Mouse (Mus musculus): ENCODE measurements around the gene Cdk17. TPM values are rescaled to one million over a fixed set of nuclear protein-coding genes. Genes with fewer than 3 reads are reported as not detected.

The Cdk17 gene
- polyA plus RNA-seq, 3 experiments from 2014 or later = 40.0 to 51.5 (median 43.0) TPM

DNA sequence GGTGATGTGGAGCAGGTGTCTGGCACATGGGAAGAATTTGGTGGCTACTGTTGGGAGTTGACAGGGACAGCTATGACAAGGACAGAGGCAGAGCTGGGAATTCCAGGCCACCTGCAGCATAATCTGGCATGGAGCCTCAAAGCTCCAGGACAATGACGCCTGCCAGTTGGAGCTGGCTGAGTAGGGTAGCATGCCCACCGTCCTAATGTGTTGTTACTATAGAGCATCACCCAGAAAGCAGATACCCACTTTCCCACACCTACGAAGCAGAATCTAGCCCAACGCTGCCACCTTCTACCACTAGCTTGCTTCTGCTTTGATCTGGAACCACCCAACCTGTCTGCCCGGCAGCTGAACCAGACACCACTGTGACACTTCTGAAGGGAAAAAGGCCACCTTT lies 103.3 kb downstream of the Cdk17 start:
- ATAC-seq = no peak

GRCm38 (mm10) chr10:93265833-93266232 lies 105.2 kb downstream of the Cdk17 start:
- no peak for ATAC-seq

DNA sequence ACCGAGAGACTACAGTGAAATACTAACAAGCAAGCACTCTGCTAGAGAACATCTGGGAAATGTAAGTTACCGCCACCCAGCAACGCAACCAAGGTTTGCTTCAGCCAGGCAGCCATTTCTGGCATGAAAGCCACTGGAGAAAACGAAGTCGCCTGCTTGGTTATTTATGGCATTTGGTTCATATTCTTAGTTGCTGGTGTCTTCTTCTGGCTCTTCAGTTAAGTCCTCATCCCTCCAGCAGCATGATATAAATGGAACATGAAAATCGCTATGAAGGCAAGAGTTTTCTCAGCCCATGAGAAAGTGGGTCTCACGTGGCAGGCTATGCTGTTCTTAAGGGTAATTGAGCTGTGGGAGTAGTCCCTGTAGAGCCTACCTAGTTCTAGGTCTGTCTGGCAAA lies 105.8 kb downstream of the Cdk17 start:
- no peak for ATAC-seq

DNA sequence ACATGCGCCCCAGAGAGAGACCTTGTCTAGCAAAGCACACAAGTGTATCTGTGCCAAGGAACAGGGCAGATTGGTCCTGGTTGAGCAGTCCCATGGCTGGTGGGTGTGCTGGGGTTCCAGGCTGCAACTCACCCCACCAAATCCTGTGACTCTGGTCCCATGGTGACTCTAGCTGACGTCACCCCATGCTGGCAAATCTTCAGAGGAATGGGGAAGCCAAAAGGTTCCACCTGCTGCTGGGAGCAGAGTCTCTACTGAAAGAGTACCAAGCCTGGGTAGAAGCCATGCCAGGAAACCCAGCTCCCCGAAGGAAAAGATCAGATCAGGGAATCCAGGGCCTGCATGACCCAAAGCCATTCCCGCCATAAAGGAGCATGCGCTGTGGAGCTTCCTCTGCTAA lies 106.8 kb downstream of the Cdk17 start:
- no peak for ATAC-seq

DNA sequence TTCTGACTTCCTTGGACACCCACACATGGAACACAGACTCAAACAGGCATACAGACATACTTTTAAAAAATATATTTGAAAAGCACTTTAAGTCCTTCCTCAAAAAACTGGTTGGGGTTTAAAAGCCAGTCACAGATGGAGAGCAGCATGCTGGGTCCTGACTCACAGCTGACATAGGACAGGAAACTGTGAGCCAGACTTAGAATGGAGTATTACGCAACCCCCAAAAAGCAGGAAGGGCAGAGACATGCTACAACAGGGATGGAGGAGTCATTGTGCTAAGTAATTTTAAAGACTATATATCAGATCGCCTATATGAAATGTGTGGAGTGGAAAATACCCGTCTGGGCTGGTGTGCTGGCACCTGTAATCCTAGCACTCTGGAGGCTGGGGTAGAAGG lies 107.7 kb downstream of the Cdk17 start:
- no peak for ATAC-seq

DNA sequence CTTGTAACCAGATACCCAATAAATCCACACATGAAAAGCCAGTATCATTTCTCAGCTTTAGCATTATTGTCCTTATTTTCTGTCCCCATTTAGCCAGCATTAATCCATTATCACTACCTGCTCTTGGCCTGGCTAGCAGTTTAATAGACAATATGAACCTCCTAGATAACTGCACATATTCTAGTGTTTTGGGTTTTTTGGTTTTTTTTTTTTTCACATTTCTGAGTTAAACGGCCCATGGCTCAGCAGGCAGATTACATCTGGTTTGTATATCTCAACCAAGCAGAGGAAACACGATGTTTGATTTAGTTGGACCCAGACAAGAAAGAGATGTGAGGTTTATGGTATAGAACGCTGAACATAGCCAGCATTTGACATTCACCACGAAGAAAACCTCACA lies 109.1 kb downstream of the Cdk17 start:
- ATAC-seq = no peak

- no peak for ATAC-seq
Observed at GRCm38 (mm10) chr10:93270889-93271460, 110.3 kb downstream of the Cdk17 start.

- no peak for ATAC-seq
Observed at GRCm38 (mm10) chr10:93271831-93272230, 111.2 kb downstream of the Cdk17 start.

- ATAC-seq = peak; percentile 88
Observed at GRCm38 (mm10) chr10:93272986-93273982, 112.6 kb downstream of the Cdk17 start.

DNA sequence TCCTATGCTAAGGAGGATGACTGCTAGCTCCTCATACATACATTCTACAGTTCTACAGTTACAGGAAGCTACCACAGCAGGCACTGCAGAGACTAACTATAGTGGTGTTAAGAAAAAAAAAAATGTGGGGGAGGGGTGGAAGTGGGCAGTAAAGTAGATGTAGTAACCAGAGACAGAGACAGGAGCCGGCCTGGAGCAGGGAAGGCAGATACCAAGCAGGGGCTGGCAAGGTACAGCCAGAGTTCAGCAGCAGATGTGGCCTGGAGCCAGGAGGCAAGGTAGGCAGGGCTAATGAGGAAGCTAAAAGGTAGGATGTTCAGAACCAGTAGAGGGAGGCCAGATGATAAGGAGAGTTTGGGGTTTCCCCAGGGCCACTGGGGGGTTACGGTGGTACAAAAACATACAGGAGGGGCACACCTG lies 113.6 kb downstream of the Cdk17 start:
- peak; percentile 70 for ATAC-seq

DNA sequence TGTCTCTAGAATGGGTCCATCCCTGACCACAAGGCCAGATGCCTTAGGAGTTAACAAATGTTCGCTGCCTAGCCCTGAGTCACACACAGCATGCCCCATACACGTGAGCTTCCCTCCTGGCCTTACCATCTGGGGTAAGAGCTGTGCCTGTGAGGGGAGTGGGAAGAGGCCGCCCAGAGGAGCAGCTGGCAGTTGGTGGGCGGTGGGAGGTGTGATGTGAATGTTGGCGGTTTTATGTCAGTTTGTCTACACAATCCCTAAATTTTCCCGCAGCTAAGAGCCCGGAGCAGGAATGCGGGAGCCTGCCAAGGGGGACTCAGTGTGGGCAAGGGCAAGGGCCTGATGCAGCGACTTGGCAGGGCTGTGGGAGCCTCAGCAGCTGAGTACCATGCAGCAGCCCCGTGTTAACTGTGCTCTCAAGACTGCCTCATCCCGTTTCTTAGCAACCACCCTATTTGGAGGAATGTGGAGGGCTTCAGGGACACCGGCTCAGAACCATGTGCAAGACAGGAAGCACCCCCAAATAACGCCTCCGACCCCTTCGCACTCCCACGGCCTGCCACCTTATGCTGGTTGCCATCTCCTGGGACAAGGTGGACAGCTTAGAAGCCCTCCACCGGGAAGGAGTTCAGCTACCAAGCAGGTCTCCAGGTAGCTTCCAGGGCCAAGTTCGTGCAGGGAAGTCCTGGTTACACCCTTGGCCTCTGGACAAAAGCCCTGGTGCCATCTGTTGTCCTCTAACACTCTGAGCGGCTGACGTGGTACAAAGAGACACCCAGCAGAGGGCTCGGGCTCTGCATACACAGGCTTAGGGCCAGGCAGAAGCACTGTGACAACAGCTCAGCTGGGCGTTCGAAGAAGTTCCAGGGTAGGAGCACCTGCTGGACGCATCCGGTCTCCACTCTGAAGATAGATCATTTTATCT lies 114.8 kb downstream of the Cdk17 start:
- no peak for ATAC-seq

- no peak for ATAC-seq
Observed at GRCm38 (mm10) chr10:93276349-93276763, 115.7 kb downstream of the Cdk17 start.

- no peak for ATAC-seq
Observed at GRCm38 (mm10) chr10:93276857-93277256, 116.2 kb downstream of the Cdk17 start.

DNA sequence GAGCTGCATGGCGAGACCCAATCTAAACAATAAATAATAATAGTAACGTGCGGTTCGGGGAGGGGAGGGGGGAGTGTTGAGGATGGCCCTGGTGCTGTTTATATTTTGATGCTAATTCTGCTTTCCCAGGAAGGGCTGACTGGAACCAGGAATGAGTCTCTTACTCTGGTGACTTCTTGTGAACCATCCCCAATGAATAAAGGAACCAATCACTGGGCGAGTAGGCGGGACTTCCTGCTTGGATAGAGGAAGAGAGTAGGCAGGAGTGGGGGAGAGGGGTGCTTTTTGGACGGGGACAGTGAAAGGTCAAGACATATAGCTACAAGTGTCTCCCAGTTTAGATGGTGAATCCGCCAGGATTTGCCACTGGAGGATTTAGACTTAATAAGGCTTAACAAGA lies 117.7 kb downstream of the Cdk17 start:
- ATAC-seq = no peak

GRCm38 (mm10) chr10:93279062-93279461 lies 118.4 kb downstream of the Cdk17 start:
- ATAC-seq = no peak

- ATAC-seq = no peak
Observed at GRCm38 (mm10) chr10:93280586-93280985, 119.9 kb downstream of the Cdk17 start.

DNA sequence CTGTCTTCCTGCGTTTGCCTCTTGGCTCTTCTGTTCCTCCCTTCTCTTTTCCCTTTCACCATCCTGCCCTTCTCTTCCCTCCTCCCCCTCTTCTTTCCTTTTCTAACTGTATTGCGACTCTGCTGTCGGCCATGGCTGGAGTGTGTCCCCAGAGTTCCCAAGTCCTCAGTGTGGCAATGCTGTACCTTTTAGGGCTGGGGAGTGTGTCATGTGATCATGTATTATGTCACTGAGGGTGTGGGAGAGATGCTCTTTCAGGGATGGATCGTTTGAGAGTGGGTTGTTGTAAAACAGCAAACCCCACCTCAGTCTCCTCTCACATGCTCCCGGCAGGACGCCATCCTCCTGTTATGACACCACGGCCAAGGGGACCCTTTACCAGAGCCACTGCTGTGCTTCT lies 120.4 kb downstream of the Cdk17 start:
- ATAC-seq = no peak

GRCm38 (mm10) chr10:93282526-93282964 lies 121.9 kb downstream of the Cdk17 start:
- ATAC-seq = no peak

- no peak for ATAC-seq
Observed at GRCm38 (mm10) chr10:93283258-93283657, 122.6 kb downstream of the Cdk17 start.

- ATAC-seq = no peak
Observed at GRCm38 (mm10) chr10:93285489-93285888, 124.8 kb downstream of the Cdk17 start.

DNA sequence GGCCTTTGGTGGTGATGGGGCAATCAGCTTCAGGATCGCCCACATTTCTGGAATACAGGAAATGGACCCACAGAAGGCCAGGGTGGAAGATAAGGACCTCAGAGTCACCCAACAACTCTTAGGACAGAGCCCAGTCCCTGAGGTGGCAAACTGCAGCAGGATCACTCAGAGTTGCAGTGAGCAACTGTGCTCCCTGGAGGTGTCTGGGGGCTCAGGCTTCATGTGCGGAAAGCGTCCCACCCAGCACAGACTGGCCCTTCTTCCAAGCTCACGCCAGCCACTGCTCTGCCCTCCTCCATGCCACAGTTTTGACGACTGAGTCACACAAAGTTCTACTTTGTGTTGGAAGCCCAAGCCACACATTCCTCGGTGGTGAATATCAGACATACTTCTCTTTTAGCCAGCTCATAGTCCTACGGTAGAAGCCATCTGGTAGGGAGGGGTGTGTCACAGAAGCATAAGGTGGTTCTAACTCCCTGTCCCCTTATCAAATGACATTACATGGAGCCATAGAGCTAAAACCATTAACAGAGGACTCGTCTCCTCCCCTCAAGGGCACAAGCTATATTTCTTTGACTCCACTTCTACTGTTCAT lies 127.0 kb downstream of the Cdk17 start:
- ATAC-seq = no peak

- ATAC-seq = no peak
Observed at GRCm38 (mm10) chr10:93288336-93288735, 127.7 kb downstream of the Cdk17 start.

Data from inflammation-experienced regulatory T-cells, adult 6 months (primary cell).